Mouse (Mus musculus) forebrain, embryonic 15.5 days (tissue): Measurements from ENCODE around the gene Ipo8. TPM values are rescaled to one million over a fixed set of nuclear protein-coding genes. Genes with fewer than 3 reads are reported as not detected.

Source experiments
- ATAC-seq: fragments of 200-750 bp; cut with Nextera tagmentation; replicated peaks from 2 replicates; pipeline ENCODE4 v1.8.0; 2017; ENCODE audit warnings: mild to moderate bottlenecking, moderate TSS enrichment, moderate library complexity
- H3K27ac ChIP-seq: fragments of 300-500 bp; sonication (generic); replicated peaks from 2 replicates; pipeline ENCODE4 v1.5.1; 2015; ENCODE audit warnings: mild to moderate bottlenecking, inconsistent platforms
- H3K27me3 ChIP-seq: fragments of 300-500 bp; sonication (generic); 2 replicates; pipeline ENCODE4 v1.6.1; 2015; ENCODE audit warnings: inconsistent platforms
- H3K36me3 ChIP-seq: fragments of 300-500 bp; sonication (generic); 2 replicates; pipeline ENCODE4 v1.6.1; 2015; ENCODE audit warnings: mild to moderate bottlenecking, inconsistent platforms
- H3K4me1 ChIP-seq: fragments of 300-500 bp; sonication (generic); 2 replicates; pipeline ENCODE4 v1.6.1; 2015; ENCODE audit warnings: inconsistent platforms
- H3K4me2 ChIP-seq: fragments of 300-500 bp; sonication (generic); replicated peaks from 2 replicates; pipeline ENCODE4 v1.6.1; 2015; ENCODE audit warnings: mild to moderate bottlenecking, inconsistent platforms
- H3K4me3 ChIP-seq: fragments of 300-500 bp; sonication (generic); 2 replicates; pipeline ENCODE4 v1.5.1; 2015; ENCODE audit warnings: mild to moderate bottlenecking, inconsistent platforms
- H3K9ac ChIP-seq: fragments of 300-500 bp; sonication (generic); replicated peaks from 2 replicates; pipeline ENCODE4 v1.6.1; 2015; ENCODE audit warnings: mild to moderate bottlenecking, inconsistent platforms
- H3K9me3 ChIP-seq: fragments of 300-500 bp; sonication (generic); 2 replicates; pipeline ENCODE4 v1.6.1; 2016; ENCODE audit warnings: inconsistent platforms
- WGBS: fragments of 180-500 bp; shearing (Covaris S2); methylation state at CpG from one replicate; pipeline ENCODE4 v1.1.7; 2015; ENCODE audit warnings: mixed read lengths; 5-methylcytosine and 5-hydroxymethylcytosine counted together
- polyA plus RNA-seq: library from polyadenylated mRNA; unstranded; fragments of >200 nt; fragmentation: Nextera tagmentation; extraction: Ambion mirVana; gene quantifications from 2 replicates; pipeline ENCODE4 v1.2.1, GENCODE M21; 2015

Gene Ipo8
- polyA plus RNA-seq, 1 experiment from 2014 or later, result 20.8 TPM

GRCm38 (mm10) chr6:148740521-148741226 is 90.6 kb downstream of the Ipo8 start:
- no peak overlapping the region for H3K4me3 ChIP-seq
- H3K4me1 ChIP-seq, result peaks cover 6% of the 10 kb centered on the region; the same call in 1 of the 2 replicates
- H3K36me3 ChIP-seq, result no peaks in the 10 kb centered on the region
- ATAC-seq, result no peak; the same call in 1 of the 2 replicates
- no peak overlapping the region for H3K27ac ChIP-seq
- no peak overlapping the region for H3K4me2 ChIP-seq
- WGBS, result 67% methylated on average over 8 of the region's 8 CpGs
- no peaks in the 10 kb centered on the region for H3K27me3 ChIP-seq
- H3K9me3 ChIP-seq, result no peaks in the 10 kb centered on the region
- H3K9ac ChIP-seq, result no peak overlapping the region

- Histone ChIP-seq H3K27me3 (no peaks in the 10 kb centered on the region), H3K9ac (no peak overlapping the region), H3K27ac (no peak overlapping the region), H3K36me3 (no peaks in the 10 kb centered on the region), H3K4me1 (peaks cover 6% of the 10 kb centered on the region; the same call in 1 of the 2 replicates), H3K4me2 (no peak overlapping the region), H3K9me3 (no peaks in the 10 kb centered on the region), H3K4me3 (no peak overlapping the region)
- WGBS, result 90% methylated on average over 1 of the region's 1 CpGs
- ATAC-seq, result no peak
Measured at GRCm38 (mm10) chr6:148736390-148736789, 94.9 kb downstream of the Ipo8 start.

GRCm38 (mm10) chr6:148734012-148734411 is 97.3 kb downstream of the Ipo8 start:
- Histone ChIP-seq H3K4me1 (no peaks in the 10 kb centered on the region), H3K9ac (no peak overlapping the region), H3K9me3 (no peaks in the 10 kb centered on the region), H3K4me3 (no peak overlapping the region), H3K36me3 (no peaks in the 10 kb centered on the region), H3K4me2 (no peak overlapping the region), H3K27me3 (no peaks in the 10 kb centered on the region), H3K27ac (no peak overlapping the region)
- WGBS, result 93% methylated on average over 20 of the region's 20 CpGs
- ATAC-seq, result no peak

- Histone ChIP-seq H3K4me3 (no peak overlapping the region), H3K4me2 (no peak overlapping the region), H3K27ac (no peak overlapping the region), H3K9ac (no peak overlapping the region), H3K4me1 (no peaks in the 10 kb centered on the region), H3K9me3 (no peaks in the 10 kb centered on the region), H3K36me3 (no peaks in the 10 kb centered on the region), H3K27me3 (no peaks in the 10 kb centered on the region)
- ATAC-seq, result no peak
- WGBS, result 100% methylated on average over 1 of the region's 1 CpGs
Measured at GRCm38 (mm10) chr6:148732920-148733319, 98.3 kb downstream of the Ipo8 start.

- no peaks in the 10 kb centered on the region for H3K27me3 ChIP-seq
- no peak overlapping the region for H3K9ac ChIP-seq
- H3K4me2 ChIP-seq, result no peak overlapping the region
- no peaks in the 10 kb centered on the region for H3K36me3 ChIP-seq
- no peak overlapping the region for H3K4me3 ChIP-seq
- no peak overlapping the region for H3K27ac ChIP-seq
- WGBS, result 78% methylated on average over 3 of the region's 3 CpGs
- H3K9me3 ChIP-seq, result no peaks in the 10 kb centered on the region
- no peaks in the 10 kb centered on the region for H3K4me1 ChIP-seq
- no peak for ATAC-seq
Measured at GRCm38 (mm10) chr6:148728571-148728970, 102.7 kb downstream of the Ipo8 start.

- Histone ChIP-seq H3K9ac (no peak overlapping the region), H3K9me3 (no peaks in the 10 kb centered on the region), H3K36me3 (no peaks in the 10 kb centered on the region), H3K27me3 (no peaks in the 10 kb centered on the region), H3K4me2 (no peak overlapping the region), H3K4me3 (no peak overlapping the region), H3K4me1 (no peaks in the 10 kb centered on the region), H3K27ac (no peak overlapping the region)
- 54% methylated on average over 6 of the region's 6 CpGs for WGBS
- no peak for ATAC-seq
Measured at GRCm38 (mm10) chr6:148727871-148728524, 103.3 kb downstream of the Ipo8 start.

GRCm38 (mm10) chr6:148724453-148724852 is 106.8 kb downstream of the Ipo8 start:
- H3K4me2 ChIP-seq, result no peak overlapping the region
- no peak overlapping the region for H3K27ac ChIP-seq
- no peaks in the 10 kb centered on the region for H3K4me1 ChIP-seq
- no peaks in the 10 kb centered on the region for H3K9me3 ChIP-seq
- no peaks in the 10 kb centered on the region for H3K27me3 ChIP-seq
- no peaks in the 10 kb centered on the region for H3K36me3 ChIP-seq
- no peak overlapping the region for H3K9ac ChIP-seq
- no peak overlapping the region for H3K4me3 ChIP-seq
- WGBS, result 36% methylated on average over 3 of the region's 3 CpGs
- ATAC-seq, result no peak

Other genes starting within 250 kb of the Ipo8 start
- 9.9 and 10.6 TPM in 2 replicates for gene Caprin2, start 64.8 kb upstream of the Ipo8 start, polyA plus RNA-seq
- 122 and 125 TPM in 2 replicates for gene Sinhcaf, start 115.0 kb upstream of the Ipo8 start, polyA plus RNA-seq